Mouse (Mus musculus): ENCODE data around the gene Grik3. TPM values are rescaled to one million over a fixed set of nuclear protein-coding genes. Genes with fewer than 3 reads are reported as not detected.

Grik3 gene
- polyA plus RNA-seq, 1 experiment from 2014 or later, result 0.16 TPM

DNA sequence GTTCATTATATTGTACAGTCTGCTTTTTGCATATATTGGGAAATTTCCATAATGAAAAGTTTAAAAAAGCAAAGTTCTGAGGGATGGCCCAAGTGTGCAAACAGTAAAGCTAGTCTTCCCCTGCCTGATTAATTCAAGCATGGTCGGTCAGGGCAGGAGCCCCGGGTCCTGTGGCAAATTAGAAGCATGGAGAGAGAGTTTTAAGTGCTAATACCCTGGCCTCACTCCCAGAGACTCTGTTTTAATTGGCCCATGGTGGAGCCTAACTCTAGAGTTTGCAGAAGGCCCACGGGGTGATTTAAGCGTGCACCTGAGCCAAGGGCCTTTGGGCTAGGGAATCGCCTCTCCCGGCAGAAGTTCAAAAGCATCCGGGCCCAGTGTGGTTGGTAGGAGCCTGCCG lies 215.2 kb downstream of the Grik3 start:
- no peak for ATAC-seq (replicated peaks; ENCODE audit: insufficient number of reproducible peaks, low FRiP score, low TSS enrichment)
- WGBS (ENCODE audit: insufficient replicate concordance), result 79% methylated on average over 8 of the region's 8 CpGs
- H3K27ac ChIP-seq (ENCODE audit: low read depth, low read length), result no peak overlapping the region
- H3K4me3 ChIP-seq (ENCODE audit: low read depth, low read length), result no peak overlapping the region
- H3K4me2 ChIP-seq, result no peak overlapping the region
- H3K9ac ChIP-seq (ENCODE audit: low read depth, low read length), result no peak overlapping the region
- H3K36me3 ChIP-seq (ENCODE audit: control insufficient read depth, insufficient read depth, low read length), result no peaks in the 10 kb centered on the region
- H3K27me3 ChIP-seq (ENCODE audit: control insufficient read depth, insufficient read depth, low read length), result peaks cover 4% of the 10 kb centered on the region
- H3K9me3 ChIP-seq (replicated peaks; ENCODE audit: control insufficient read depth, low read length), result no peaks in the 10 kb centered on the region
- H3K4me1 ChIP-seq (ENCODE audit: control insufficient read depth, insufficient read depth, low read length), result 0 out of 2 replicates have a peak, but pooled peaks cover 6% of the 10 kb centered on the region

DNA sequence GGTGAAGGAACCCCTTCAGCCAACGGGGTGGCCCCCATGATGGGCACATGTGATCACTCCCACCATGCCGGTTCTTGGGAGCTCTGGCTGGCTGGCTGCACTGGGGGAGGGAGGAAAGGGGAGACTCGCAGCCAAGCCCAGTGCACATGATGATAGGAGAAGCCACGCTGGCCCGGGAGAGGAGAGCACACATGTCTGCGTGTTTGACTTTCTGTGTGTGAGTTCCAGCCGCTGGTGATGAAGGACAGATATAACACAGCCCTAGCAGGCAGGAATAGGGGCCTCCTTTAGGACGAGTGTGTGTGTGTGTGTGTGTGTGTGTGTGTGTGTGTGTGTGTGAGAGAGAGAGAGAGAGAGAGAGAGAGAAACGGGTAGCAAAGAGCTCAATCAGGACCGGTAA lies 219.2 kb downstream of the Grik3 start:
- H3K36me3 ChIP-seq (ENCODE audit: control insufficient read depth, insufficient read depth, low read length), result no peaks in the 10 kb centered on the region
- no peak for ATAC-seq (replicated peaks; ENCODE audit: insufficient number of reproducible peaks, low FRiP score, low TSS enrichment)
- 59% methylated on average over 10 of the region's 10 CpGs for WGBS (ENCODE audit: insufficient replicate concordance)
- no peaks in the 10 kb centered on the region for H3K4me1 ChIP-seq (ENCODE audit: control insufficient read depth, insufficient read depth, low read length)
- no peak overlapping the region for H3K4me2 ChIP-seq
- no peak overlapping the region for H3K9ac ChIP-seq (ENCODE audit: low read depth, low read length)
- no peaks in the 10 kb centered on the region; the same call in 1 of the 2 replicates for H3K27me3 ChIP-seq (ENCODE audit: control insufficient read depth, insufficient read depth, low read length)
- H3K9me3 ChIP-seq (replicated peaks; ENCODE audit: control insufficient read depth, low read length), result no peaks in the 10 kb centered on the region
- H3K4me3 ChIP-seq (ENCODE audit: low read depth, low read length), result no peak overlapping the region
- no peak overlapping the region for H3K27ac ChIP-seq (ENCODE audit: low read depth, low read length)

DNA sequence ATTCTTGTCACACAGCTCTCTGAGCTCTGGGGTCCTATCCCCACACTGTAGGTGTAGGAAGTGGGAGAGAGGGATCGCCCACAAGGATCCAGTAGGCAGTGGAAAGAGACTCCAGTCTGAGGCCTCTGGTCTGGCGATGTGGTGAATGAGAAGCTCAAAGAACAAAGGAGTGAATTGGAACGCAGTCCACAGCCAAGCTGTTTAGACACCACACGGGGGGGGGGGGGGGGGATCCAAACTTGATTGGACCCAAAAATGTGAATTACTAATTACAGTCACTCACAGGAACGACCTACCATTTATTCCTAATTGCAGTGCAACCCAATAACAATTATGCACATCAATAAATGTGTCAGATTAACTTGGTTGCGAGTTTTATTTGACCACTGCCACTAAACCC lies 227.4 kb downstream of the Grik3 start:
- no peak for ATAC-seq (replicated peaks; ENCODE audit: insufficient number of reproducible peaks, low FRiP score, low TSS enrichment)
- Histone ChIP-seq H3K9me3 (replicated peaks; ENCODE audit: control insufficient read depth, low read length) (no peaks in the 10 kb centered on the region), H3K4me1 (ENCODE audit: control insufficient read depth, insufficient read depth, low read length) (no peaks in the 10 kb centered on the region), H3K27ac (ENCODE audit: low read depth, low read length) (no peak overlapping the region), H3K4me2 (no peak overlapping the region), H3K4me3 (ENCODE audit: low read depth, low read length) (no peak overlapping the region), H3K36me3 (ENCODE audit: control insufficient read depth, insufficient read depth, low read length) (no peaks in the 10 kb centered on the region), H3K9ac (ENCODE audit: low read depth, low read length) (no peak overlapping the region), H3K27me3 (ENCODE audit: control insufficient read depth, insufficient read depth, low read length) (0 out of 2 replicates have a peak, but pooled peaks cover 3% of the 10 kb centered on the region)
- WGBS (ENCODE audit: insufficient replicate concordance), result 66% methylated on average over 6 of the region's 6 CpGs

DNA sequence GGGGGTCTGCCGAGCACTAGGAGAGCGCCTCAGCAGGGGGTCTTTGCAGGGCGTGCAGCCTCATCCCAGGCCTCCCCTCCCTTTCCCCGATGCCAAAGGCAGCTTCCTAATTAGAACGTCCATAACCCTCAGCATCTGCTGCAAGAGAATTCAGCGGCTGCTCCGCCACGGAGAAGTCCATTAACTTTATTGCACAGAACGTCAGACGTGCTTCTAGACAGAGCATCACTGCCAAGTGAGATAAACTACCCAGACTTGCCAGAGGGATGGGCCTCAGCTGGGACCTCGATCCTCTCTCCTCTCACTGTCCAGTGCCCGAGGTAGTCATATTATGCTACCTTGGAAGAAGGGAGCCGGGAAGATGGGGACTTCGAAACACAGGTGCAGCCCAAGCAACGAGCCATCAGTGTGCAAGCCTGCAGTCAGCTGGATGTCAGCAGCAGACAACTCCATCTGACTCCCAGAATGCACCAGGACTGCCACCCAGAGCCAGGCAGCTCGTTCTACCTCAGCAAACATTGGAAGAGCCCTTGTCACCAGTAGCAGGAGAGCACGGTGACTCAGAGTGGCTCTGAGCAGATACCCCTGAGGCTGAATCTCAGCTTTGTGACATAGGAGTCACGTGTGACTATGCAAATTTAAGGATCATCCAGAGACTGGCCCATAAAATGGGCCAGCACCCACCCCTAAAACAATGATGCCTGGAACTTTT lies 228.1 kb downstream of the Grik3 start:
- H3K27ac ChIP-seq (ENCODE audit: low read depth, low read length), result no peak overlapping the region
- H3K4me2 ChIP-seq, result no peak overlapping the region
- peaks cover under 1% of the 10 kb centered on the region; the same call in 1 of the 2 replicates for H3K4me1 ChIP-seq (ENCODE audit: control insufficient read depth, insufficient read depth, low read length)
- 34% methylated on average over 18 of the region's 18 CpGs for WGBS (ENCODE audit: insufficient replicate concordance)
- H3K36me3 ChIP-seq (ENCODE audit: control insufficient read depth, insufficient read depth, low read length), result no peaks in the 10 kb centered on the region
- no peak for ATAC-seq (replicated peaks; ENCODE audit: insufficient number of reproducible peaks, low FRiP score, low TSS enrichment)
- 0 out of 2 replicates have a peak, but pooled peaks cover 3% of the 10 kb centered on the region for H3K27me3 ChIP-seq (ENCODE audit: control insufficient read depth, insufficient read depth, low read length)
- no peak overlapping the region for H3K9ac ChIP-seq (ENCODE audit: low read depth, low read length)
- no peak overlapping the region for H3K4me3 ChIP-seq (ENCODE audit: low read depth, low read length)
- no peaks in the 10 kb centered on the region for H3K9me3 ChIP-seq (replicated peaks; ENCODE audit: control insufficient read depth, low read length)

DNA sequence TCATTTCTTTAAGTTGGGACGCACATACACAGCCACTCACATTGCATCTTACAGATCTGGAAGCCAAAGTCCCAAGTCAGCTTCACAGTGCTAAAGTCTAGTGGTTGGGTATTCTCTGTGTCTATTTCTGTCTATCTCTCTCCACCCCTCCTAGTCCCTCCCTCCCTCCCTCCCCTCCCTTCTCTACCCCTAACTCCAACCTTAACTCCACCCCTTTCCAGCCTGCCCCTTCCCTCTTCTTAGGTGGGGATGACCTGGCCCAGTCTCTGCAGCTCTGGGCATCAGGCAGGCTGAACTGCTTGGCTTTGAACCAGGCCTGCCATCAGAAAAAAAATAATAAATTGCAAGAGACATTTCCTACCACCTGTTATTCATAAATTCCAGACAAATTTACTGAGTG lies 235.7 kb downstream of the Grik3 start:
- ATAC-seq (replicated peaks; ENCODE audit: insufficient number of reproducible peaks, low FRiP score, low TSS enrichment), result no peak
- Histone ChIP-seq H3K4me1 (ENCODE audit: control insufficient read depth, insufficient read depth, low read length) (peaks cover 5% of the 10 kb centered on the region; the same call in 1 of the 2 replicates), H3K36me3 (ENCODE audit: control insufficient read depth, insufficient read depth, low read length) (no peaks in the 10 kb centered on the region), H3K9me3 (replicated peaks; ENCODE audit: control insufficient read depth, low read length) (no peaks in the 10 kb centered on the region), H3K27ac (ENCODE audit: low read depth, low read length) (no peak overlapping the region), H3K4me2 (no peak overlapping the region), H3K9ac (ENCODE audit: low read depth, low read length) (no peak overlapping the region), H3K4me3 (ENCODE audit: low read depth, low read length) (no peak overlapping the region), H3K27me3 (ENCODE audit: control insufficient read depth, insufficient read depth, low read length) (peaks cover 35% of the 10 kb centered on the region)
- WGBS (ENCODE audit: insufficient replicate concordance), result 66% methylated on average over 1 of the region's 1 CpGs

DNA sequence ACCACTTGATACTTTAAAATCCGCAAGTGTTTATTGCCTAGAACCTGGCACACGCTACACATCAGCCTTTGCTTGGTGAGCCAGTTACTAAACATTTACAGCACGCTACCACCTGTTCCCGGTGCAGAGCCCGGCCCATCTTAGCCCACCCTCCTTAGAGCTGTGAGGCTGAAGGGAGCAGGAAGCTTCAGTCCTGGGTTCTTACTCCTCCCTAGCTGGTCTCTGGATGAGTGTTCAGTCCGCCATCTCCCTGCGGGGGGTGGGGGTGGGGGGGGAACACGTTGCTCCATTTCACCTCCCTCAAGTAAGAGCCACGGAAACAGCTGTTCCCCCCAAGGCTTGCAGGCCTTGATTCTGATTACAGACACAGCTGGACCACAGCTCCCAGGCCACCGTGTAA lies 236.5 kb downstream of the Grik3 start:
- 37% methylated on average over 10 of the region's 10 CpGs for WGBS (ENCODE audit: insufficient replicate concordance)
- Histone ChIP-seq H3K4me1 (ENCODE audit: control insufficient read depth, insufficient read depth, low read length) (peaks cover 5% of the 10 kb centered on the region; the same call in 1 of the 2 replicates), H3K9me3 (replicated peaks; ENCODE audit: control insufficient read depth, low read length) (no peaks in the 10 kb centered on the region), H3K4me2 (no peak overlapping the region), H3K9ac (ENCODE audit: low read depth, low read length) (no peak overlapping the region), H3K27ac (ENCODE audit: low read depth, low read length) (no peak overlapping the region), H3K4me3 (ENCODE audit: low read depth, low read length) (no peak overlapping the region), H3K36me3 (ENCODE audit: control insufficient read depth, insufficient read depth, low read length) (no peaks in the 10 kb centered on the region), H3K27me3 (ENCODE audit: control insufficient read depth, insufficient read depth, low read length) (peaks cover 39% of the 10 kb centered on the region)
- ATAC-seq (replicated peaks; ENCODE audit: insufficient number of reproducible peaks, low FRiP score, low TSS enrichment), result no peak

DNA sequence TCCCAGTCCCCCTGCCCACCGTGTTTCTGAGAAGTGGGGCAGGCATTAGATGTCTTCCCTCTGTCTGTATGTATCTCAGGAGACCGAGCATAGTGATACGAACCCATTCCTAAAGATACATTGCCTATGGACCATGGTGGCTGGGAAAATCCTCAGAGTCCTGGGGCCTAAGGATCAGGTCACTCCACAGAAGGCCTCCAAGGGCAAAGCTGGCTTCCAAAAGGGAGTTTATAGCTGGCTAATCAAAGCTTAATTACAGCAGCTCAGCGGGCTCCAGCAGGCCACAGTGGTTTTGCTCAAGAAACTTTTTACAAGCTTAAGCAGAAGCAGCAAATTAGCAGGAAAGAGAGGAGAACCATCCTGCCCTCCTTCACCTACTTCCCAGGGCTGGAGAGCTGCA lies 237.1 kb downstream of the Grik3 start:
- ATAC-seq (replicated peaks; ENCODE audit: insufficient number of reproducible peaks, low FRiP score, low TSS enrichment), result no peak
- Histone ChIP-seq H3K4me2 (no peak overlapping the region), H3K9ac (ENCODE audit: low read depth, low read length) (no peak overlapping the region), H3K4me1 (ENCODE audit: control insufficient read depth, insufficient read depth, low read length) (peaks cover 5% of the 10 kb centered on the region; the same call in 1 of the 2 replicates), H3K36me3 (ENCODE audit: control insufficient read depth, insufficient read depth, low read length) (no peaks in the 10 kb centered on the region), H3K4me3 (ENCODE audit: low read depth, low read length) (no peak overlapping the region), H3K9me3 (replicated peaks; ENCODE audit: control insufficient read depth, low read length) (no peaks in the 10 kb centered on the region), H3K27me3 (ENCODE audit: control insufficient read depth, insufficient read depth, low read length) (peaks cover 39% of the 10 kb centered on the region), H3K27ac (ENCODE audit: low read depth, low read length) (no peak overlapping the region)
- WGBS (ENCODE audit: insufficient replicate concordance), result 36% methylated on average over 4 of the region's 4 CpGs

DNA sequence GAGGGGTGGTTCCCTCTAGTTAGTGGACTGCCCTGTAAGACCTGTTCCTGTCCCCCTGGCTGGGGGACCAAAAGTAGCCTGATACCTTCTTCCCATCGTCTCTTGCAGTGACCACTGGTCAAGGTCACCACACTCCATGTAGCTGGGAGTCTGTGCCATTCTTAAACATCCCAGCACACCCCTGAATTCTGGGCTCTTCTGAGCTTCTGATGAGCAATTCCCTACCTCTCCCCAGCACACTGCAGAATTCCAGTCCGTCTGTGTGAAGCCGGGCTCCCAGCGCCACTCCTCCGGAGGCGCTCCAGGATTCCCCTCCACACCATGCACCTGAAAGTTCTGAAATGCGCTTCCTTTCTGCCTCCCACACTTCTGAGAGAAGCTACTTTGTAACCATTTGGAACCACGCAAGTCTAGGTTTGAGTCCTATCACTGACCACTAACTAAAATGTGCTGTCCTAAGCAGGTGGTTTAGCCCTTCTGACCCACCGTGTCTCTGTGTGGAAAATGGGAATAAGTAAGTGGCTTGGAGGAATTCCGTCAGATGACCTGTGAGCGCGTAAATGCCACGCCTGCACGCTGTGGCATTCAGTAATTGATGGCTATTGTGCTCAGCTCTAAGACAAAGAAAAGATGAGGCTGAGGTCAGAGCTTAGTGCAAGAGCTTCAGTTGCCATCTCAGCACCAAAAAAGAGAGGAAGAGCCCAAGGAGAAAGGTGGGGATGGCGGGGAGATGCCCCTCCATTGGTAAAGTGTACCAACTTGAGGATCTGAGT lies 237.8 kb downstream of the Grik3 start:
- H3K27ac ChIP-seq (ENCODE audit: low read depth, low read length), result no peak overlapping the region
- peaks cover 5% of the 10 kb centered on the region; the same call in 1 of the 2 replicates for H3K4me1 ChIP-seq (ENCODE audit: control insufficient read depth, insufficient read depth, low read length)
- H3K4me3 ChIP-seq (ENCODE audit: low read depth, low read length), result no peak overlapping the region
- no peaks in the 10 kb centered on the region for H3K9me3 ChIP-seq (replicated peaks; ENCODE audit: control insufficient read depth, low read length)
- peaks cover 39% of the 10 kb centered on the region for H3K27me3 ChIP-seq (ENCODE audit: control insufficient read depth, insufficient read depth, low read length)
- no peaks in the 10 kb centered on the region for H3K36me3 ChIP-seq (ENCODE audit: control insufficient read depth, insufficient read depth, low read length)
- ATAC-seq (replicated peaks; ENCODE audit: insufficient number of reproducible peaks, low FRiP score, low TSS enrichment), result no peak
- H3K4me2 ChIP-seq, result no peak overlapping the region
- 18% methylated on average over 15 of the region's 15 CpGs for WGBS (ENCODE audit: insufficient replicate concordance)
- no peak overlapping the region for H3K9ac ChIP-seq (ENCODE audit: low read depth, low read length)
